In the genomic region with DNA sequence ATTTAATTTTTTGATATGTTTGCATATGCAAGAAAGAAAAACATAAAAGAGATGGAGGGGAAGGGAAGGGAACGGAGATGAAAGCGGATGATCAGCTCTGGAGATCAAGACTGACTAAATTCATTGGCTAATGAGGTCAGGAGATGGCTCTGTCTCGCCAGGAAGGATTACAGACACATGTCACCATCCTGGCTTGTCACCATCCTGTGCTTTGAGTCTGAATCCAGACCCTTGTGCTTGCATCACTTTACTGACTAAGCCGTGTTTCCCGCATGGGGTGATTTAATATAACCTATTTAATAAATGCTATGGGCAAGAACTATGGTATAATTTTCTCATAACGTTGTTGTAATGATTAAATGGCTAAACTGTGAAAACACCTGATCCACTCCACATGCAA, we compare ENCODE assay signal across 18 mouse cellular contexts.
DNase-seq lines count a peak whose midpoint lies in the region; ATAC-seq and TF ChIP-seq lines count a peak whose summit lies in the region.
"Had no signal": no experiment of that assay in that cellular context is flagged by ENCODE, and none has a peak within 500 bp of the region (broad histone marks: within the 10 kb centered on the region; RNA-seq: fewer than 3 reads in every experiment).

No protein-coding gene starts in this region.

- H3K4me3 ChIP-seq in hindbrain, embryonic 13.5 days = no peak overlapping the region
- no peak overlapping the region for H3K4me3 ChIP-seq in hindbrain, embryonic 10.5 days
- H3K4me3 ChIP-seq: embryonic facial prominence, embryonic 10.5 days; embryonic facial prominence, embryonic 12.5 days had no signal

- no peaks in the 10 kb centered on the region for H3K9me3 ChIP-seq in hindbrain, embryonic 13.5 days
- no peaks in the 10 kb centered on the region for H3K9me3 ChIP-seq in hindbrain, embryonic 10.5 days
- H3K9me3 ChIP-seq: embryonic facial prominence, embryonic 10.5 days; embryonic facial prominence, embryonic 12.5 days had no signal

- no peak for TF ChIP-seq POLR2A in brain, embryonic 14.5 days (IDR thresholded peaks at IDR 0.05; ENCODE audit: borderline replicate concordance, extremely low read depth, insufficient read depth, insufficient read length, poor library complexity, severe bottlenecking)

- no peak overlapping the region for H3K4me2 ChIP-seq in hindbrain, embryonic 13.5 days
- H3K4me2 ChIP-seq: embryonic facial prominence, embryonic 12.5 days had no signal

- ATAC-seq in hindbrain, embryonic 13.5 days (ENCODE audit: low FRiP score) = no peak
- ATAC-seq: forebrain, embryonic 14.5 days; forebrain, postnatal 0 days had no signal

- peaks cover 14% of the 10 kb centered on the region for H3K36me3 ChIP-seq in hindbrain, embryonic 13.5 days
- H3K36me3 ChIP-seq in hindbrain, embryonic 10.5 days = no peaks in the 10 kb centered on the region
- H3K36me3 ChIP-seq: embryonic facial prominence, embryonic 10.5 days; embryonic facial prominence, embryonic 12.5 days had no signal

- 59% methylated on average over 6 of the region's 6 CpGs for WGBS in hindbrain, embryonic 13.5 days
- WGBS in hindbrain, embryonic 10.5 days = 85% methylated on average over 6 of the region's 6 CpGs

- intact Hi-C loops in heart, postnatal 14 days (cut with DNase I) = no loop called here

- H3K4me1 ChIP-seq in hindbrain, embryonic 13.5 days (replicated peaks) = 0 out of 2 replicates have a peak, but pooled peaks cover 3% of the 10 kb centered on the region
- H3K4me1 ChIP-seq in hindbrain, embryonic 10.5 days (replicated peaks) = no peaks in the 10 kb centered on the region
- H3K4me1 ChIP-seq: embryonic facial prominence, embryonic 10.5 days; embryonic facial prominence, embryonic 12.5 days had no signal

- H3K9ac ChIP-seq in hindbrain, embryonic 13.5 days = no peak overlapping the region
- H3K9ac ChIP-seq: embryonic facial prominence, embryonic 12.5 days; forebrain, postnatal 0 days had no signal

- peak; percentile 7 for DNase-seq in heart, adult 11 months
- DNase-seq in heart, postnatal 14 days = no peak
- DNase-seq in hindbrain, embryonic 10.5 days (ENCODE audit: low spot score) = no peak
- DNase-seq in brain, embryonic 14.5 days (ENCODE audit: low read depth) = peak; percentile 30
- DNase-seq in frontal cortex, postnatal 36 days (ENCODE audit: low spot score in 2 of 2) = no peak
- DNase-seq: adrenal gland, adult 2 months; adrenal gland, postnatal 10 days; adrenal gland, postnatal 25 days; cerebellum, adult 11-12 months; cerebellum, adult 2 months; cerebellum, adult 9-10 months; cerebellum, postnatal 10 days; cerebellum, postnatal 25 days; forebrain, postnatal 0 days had no signal

- peak overlapping the region; percentile 35; the same call in 1 of the 2 replicates for H3K27ac ChIP-seq in hindbrain, embryonic 13.5 days
- no peak overlapping the region for H3K27ac ChIP-seq in hindbrain, embryonic 10.5 days
- H3K27ac ChIP-seq: embryonic facial prominence, embryonic 10.5 days; embryonic facial prominence, embryonic 12.5 days had no signal

- no peak for TF ChIP-seq CTCF in brain, embryonic 14.5 days (IDR thresholded peaks at IDR 0.05; ENCODE audit: borderline replicate concordance, extremely low read depth, insufficient read depth, insufficient read length)

- no peaks in the 10 kb centered on the region for H3K27me3 ChIP-seq in hindbrain, embryonic 13.5 days
- H3K27me3 ChIP-seq in hindbrain, embryonic 10.5 days (ENCODE audit: insufficient read depth, poor library complexity, severe bottlenecking) = no peaks in the 10 kb centered on the region
- H3K27me3 ChIP-seq: embryonic facial prominence, embryonic 12.5 days had no signal

Comparison
In these comparisons a context has a peak if more than half of its experiments do, and no peak if none do; other contexts are left out.
1. DNase-seq: peak in heart, adult 11 months (single experiment) and brain, embryonic 14.5 days (single experiment); none in heart, postnatal 14 days (0 of 2), hindbrain, embryonic 10.5 days (single experiment) and frontal cortex, postnatal 36 days (0 of 2).